Mouse (Mus musculus): Measurements from ENCODE around the gene 2700049A03Rik.

- no peak for TF ChIP-seq CTCF (IDR thresholded peaks at IDR 0.05; ENCODE audit: low read depth)
- no peak for TF ChIP-seq EP300 (IDR thresholded peaks at IDR 0.05; ENCODE audit: low read depth)
Observed at GRCm38 (mm10) chr12:71290460-71290859, 153.8 kb downstream of the 2700049A03Rik start.
